Mouse (Mus musculus): ENCODE data around the gene Pdxp.

- TF ChIP-seq CTCF (IDR thresholded peaks at IDR 0.05; ENCODE audit: insufficient read depth, low read length) = no peak
- no peak for TF ChIP-seq POLR2A (IDR thresholded peaks at IDR 0.05; ENCODE audit: borderline replicate concordance, extremely low read depth, low read depth, low read length)
Measured at GRCm38 (mm10) chr15:78897488-78897887, 16.2 kb upstream of the Pdxp start.
